Comparison of ENCODE assay signal across 19 mouse cellular contexts in genomic region chr9:121429592-121429991, GRCm38 (mm10).
DNase-seq lines count a peak whose midpoint lies in the region; ATAC-seq and TF ChIP-seq lines count a peak whose summit lies in the region.
"Had no signal": no experiment of that assay in that cellular context is flagged by ENCODE, and none has a peak within 500 bp of the region (broad histone marks: within the 10 kb centered on the region; RNA-seq: fewer than 3 reads in every experiment).

No protein-coding gene starts in this region.

- H3K9me3 ChIP-seq in embryonic facial prominence, embryonic 15.5 days (replicated peaks) = no peaks in the 10 kb centered on the region
- H3K9me3 ChIP-seq: embryonic facial prominence, embryonic 12.5 days; megakaryocyte, embryonic 14.5 days; stomach, embryonic 15.5 days had no signal

- H3K9ac ChIP-seq in embryonic facial prominence, embryonic 15.5 days = no peak overlapping the region
- H3K9ac ChIP-seq: stomach, embryonic 15.5 days had no signal

- H3K4me3 ChIP-seq in gastrocnemius, adult 2 months = no peak overlapping the region; the same call in 1 of the 2 replicates
- H3K4me3 ChIP-seq in embryonic facial prominence, embryonic 15.5 days (replicated peaks) = no peak overlapping the region
- H3K4me3 ChIP-seq: embryonic facial prominence, embryonic 12.5 days; megakaryocyte, embryonic 14.5 days; stomach, embryonic 15.5 days had no signal

- peaks cover 22% of the 10 kb centered on the region for H3K4me1 ChIP-seq in embryonic facial prominence, embryonic 15.5 days

- ATAC-seq in embryonic facial prominence, embryonic 15.5 days (ENCODE audit: insufficient number of reproducible peaks, low FRiP score, low TSS enrichment, low read depth) = no peak

- H3K36me3 ChIP-seq in embryonic facial prominence, embryonic 15.5 days = peaks cover 3% of the 10 kb centered on the region; the same call in 1 of the 2 replicates
- H3K36me3 ChIP-seq: stomach, embryonic 15.5 days had no signal

- H3K4me2 ChIP-seq in embryonic facial prominence, embryonic 15.5 days (replicated peaks) = no peak overlapping the region
- H3K4me2 ChIP-seq: embryonic facial prominence, embryonic 12.5 days; heart, embryonic 11.5 days; stomach, embryonic 15.5 days had no signal

- peak overlapping the region; percentile 83; the same call in 1 of the 2 replicates for H3K27ac ChIP-seq in gastrocnemius, adult 2 months
- peak overlapping the region; percentile 59; the same call in 1 of the 2 replicates for H3K27ac ChIP-seq in embryonic facial prominence, embryonic 15.5 days (replicated peaks)
- H3K27ac ChIP-seq: stomach, embryonic 15.5 days had no signal

- H3K27me3 ChIP-seq in embryonic facial prominence, embryonic 15.5 days = no peaks in the 10 kb centered on the region
- H3K27me3 ChIP-seq: embryonic facial prominence, embryonic 12.5 days; stomach, embryonic 15.5 days had no signal

- DNase-seq in gastrocnemius, adult 2 months = no peak
- DNase-seq in gastrocnemius, adult 18-20 months (ENCODE audit: low spot score) = no peak
- peak; percentile 45 for DNase-seq in layer of hippocampus, adult 9-11 months
- no peak for DNase-seq in layer of hippocampus, postnatal 10 days (ENCODE audit: low spot score in 2 of 2)
- peak; percentile 22 for DNase-seq in A20 (ENCODE audit: low read depth, low spot score)
- DNase-seq in kidney, postnatal 14 days = no peak
- DNase-seq in left cerebral cortex, postnatal 14 days (ENCODE audit: low spot score in 2 of 2) = no peak
- DNase-seq: cerebellum, adult 9-10 months; kidney, adult 8-10 months; kidney, postnatal 25 days; lung, adult 18-20 months; right cerebral cortex, postnatal 25 days; thymus, adult 18-20 months; thymus, postnatal 4 days had no signal

- no peak for TF ChIP-seq CTCF in gastrocnemius, adult 2 months (IDR thresholded peaks at IDR 0.05)

- 53% methylated on average over 7 of the region's 7 CpGs for WGBS in embryonic facial prominence, embryonic 15.5 days

- intact Hi-C loops in gastrocnemius, adult 2 months (cut with DNase I) = no loop called here
- intact Hi-C loops in left cerebral cortex, postnatal 14 days (cut with DNase I) = no loop called here

Comparison
In these comparisons a context has a peak if more than half of its experiments do, and no peak if none do; other contexts are left out.
1. DNase-seq: peak in layer of hippocampus, adult 9-11 months (single experiment) and A20 (single experiment); none in gastrocnemius, adult 2 months (single experiment), gastrocnemius, adult 18-20 months (single experiment), layer of hippocampus, postnatal 10 days (0 of 2), kidney, postnatal 14 days (single experiment) and left cerebral cortex, postnatal 14 days (0 of 2).